Mouse (Mus musculus) NIH3T3 (cell line): Measurements from ENCODE around the gene Zc3h12d.

Experiments used
- DNase-seq: peaks from one replicate; pipeline ENCODE4 v3.0.0-alpha.2; 2012; ENCODE audit warnings: low read depth

The Zc3h12d gene

GRCm38 (mm10) chr10:7832171-7832676, at the start of gene Zc3h12d:
TSS of gene Zc3h12d (plus strand) at chr10:7832470.
- no peak for DNase-seq

- DNase-seq: no peak
Measured at GRCm38 (mm10) chr10:7787319-7787718, 45.0 kb upstream of the Zc3h12d start.

DNA sequence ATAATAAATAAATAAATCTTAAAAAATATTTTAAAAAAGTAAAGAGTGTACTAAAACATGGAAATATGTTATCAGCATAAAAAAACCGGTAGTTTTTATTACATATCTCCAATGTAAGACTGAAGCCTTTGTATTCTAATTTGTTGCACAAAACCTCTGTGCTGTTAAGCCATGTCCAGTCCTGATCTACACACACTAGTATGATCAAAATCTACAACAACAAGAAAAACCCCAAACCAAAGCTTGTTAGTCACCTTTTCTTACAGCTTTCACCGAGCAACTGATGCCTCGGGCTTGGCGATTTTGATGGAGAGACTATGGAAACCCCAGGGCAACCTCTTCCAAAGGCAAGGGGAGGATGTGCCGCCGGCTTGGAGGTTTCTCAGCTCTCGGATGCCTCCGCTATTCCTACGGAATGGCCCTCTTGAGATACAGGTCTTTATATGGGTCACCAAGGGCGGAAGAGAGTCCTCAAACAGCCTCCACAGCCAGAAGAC, 40.0 kb upstream of the Zc3h12d start:
- DNase-seq: no peak

DNA sequence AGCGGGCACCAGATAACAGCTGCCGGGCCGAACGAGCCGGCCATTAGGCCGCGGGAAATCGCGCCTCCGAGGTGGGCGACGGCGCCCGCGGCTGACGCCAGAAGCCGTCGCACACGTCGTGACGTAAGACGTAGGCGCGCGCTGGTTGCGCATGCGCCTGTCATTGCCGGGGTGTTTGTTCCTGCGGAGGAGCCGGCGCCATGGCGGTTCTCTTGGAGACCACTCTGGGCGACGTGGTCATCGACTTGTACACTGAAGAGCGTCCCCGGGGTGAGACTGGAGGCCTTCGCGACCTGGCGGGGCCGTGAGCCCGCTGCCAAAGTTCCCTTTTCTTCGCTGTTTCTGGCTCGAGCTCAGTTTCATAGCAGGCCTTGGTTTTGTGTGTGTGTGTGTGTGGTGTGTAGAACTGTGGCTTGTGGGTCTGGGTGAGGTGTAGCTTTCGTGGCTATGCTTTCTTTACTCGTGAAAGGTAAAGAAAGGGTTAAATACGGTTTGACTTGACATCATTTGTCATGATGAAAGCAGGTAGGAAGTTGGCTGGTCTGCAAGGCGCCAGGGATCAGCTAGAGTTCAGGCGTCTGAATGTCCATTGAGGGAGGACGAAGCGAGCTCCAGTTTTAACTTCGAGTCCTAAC, 39.4 kb upstream of the Zc3h12d start, which contains the start of the genes Ginm1 and Ppil4:
Gene Ginm1 (minus strand): TSS at position 74 of the 635 bp plus-strand sequence.
Gene Ppil4 (plus strand): TSS at position 141 of the 635 bp plus-strand sequence.
- peak; percentile 99 for DNase-seq

DNA sequence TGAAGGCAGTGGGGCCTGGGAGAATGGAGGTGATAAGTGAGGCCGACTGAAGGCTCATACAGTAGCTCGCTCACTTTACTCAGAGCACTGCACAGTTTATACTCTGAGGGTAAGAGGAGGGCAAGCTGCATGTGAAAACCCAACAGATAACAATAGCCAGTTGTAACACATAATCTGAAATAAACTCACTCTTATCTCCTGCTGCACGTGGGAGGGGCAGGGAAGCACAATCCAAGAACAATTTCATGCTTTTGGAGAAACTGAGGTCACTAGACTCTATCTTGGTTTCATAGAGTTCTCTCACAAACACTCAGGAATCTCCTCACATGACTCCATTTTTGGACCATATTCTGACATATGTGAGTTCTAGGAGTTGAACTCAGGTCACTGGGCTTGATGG, 31.0 kb upstream of the Zc3h12d start:
- no peak for DNase-seq

DNA sequence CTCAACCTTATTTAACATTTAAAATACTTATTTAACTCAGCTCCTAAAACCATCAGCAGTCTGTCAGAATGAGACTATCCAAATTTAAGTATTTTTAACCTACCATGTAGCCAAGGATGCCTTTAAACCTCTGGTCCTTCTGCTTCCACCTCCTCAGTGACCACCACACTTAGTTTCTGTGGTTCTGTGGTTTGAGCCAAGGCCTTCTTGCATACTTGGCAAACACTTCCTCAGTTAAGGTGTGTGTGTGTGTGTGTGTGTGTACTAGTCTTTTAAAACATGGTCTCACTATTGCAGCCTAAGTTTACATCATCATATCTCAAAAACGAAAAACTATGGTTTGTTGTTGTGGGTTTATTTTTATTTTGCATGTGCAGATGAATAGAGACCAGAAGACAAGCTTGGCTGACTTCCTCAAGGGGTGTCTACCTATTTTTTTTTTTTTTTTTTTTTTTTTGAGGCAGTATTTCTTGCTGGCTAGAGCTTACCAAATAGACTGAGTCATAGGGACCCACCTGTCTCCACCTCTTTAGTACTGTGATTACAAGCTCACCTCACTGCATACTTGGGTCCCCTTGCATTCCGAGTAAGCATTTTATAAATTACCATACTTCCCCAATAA, 29.6 kb upstream of the Zc3h12d start:
- DNase-seq: no peak

DNA sequence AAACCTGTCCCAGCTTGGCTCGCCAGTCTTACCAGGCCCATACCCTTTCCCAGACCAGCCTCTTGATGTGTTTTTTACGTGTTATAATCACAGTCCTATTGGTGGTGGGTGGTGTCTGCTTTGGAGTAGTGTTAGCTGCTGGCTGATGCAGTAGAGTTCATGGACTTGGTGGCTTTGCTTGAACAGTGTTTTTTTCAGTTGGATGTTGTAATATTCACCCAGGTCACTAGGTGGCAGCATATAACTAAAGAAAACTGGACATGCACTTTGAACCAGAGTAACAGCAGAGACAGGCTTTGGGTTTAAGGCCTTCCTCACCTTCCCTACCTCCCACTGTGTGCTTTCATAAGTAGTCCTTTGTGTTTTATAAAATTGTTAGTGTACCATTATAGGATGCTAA, 22.3 kb upstream of the Zc3h12d start:
- DNase-seq: peak; percentile 86

DNA sequence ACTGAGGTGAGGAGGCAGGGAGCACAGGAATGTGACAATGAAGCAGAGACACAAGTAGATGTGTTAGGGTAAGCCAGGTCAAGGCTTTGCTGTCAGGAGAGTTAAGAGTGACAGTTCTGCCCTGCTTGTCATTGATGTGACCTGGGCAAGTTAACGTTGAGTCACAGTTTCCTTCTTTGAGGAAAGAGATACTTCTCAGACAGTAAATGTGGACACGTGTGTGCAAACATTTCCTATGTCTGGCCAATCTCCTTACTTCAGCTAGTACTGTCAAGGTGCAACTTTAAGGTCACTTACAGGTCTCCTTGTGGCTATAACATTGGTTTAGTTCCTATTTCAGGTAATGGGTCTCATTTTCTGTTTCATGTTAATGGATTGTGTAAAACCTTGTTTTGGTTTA, 15.8 kb upstream of the Zc3h12d start:
- DNase-seq: no peak

GRCm38 (mm10) chr10:7818676-7819075, 13.6 kb upstream of the Zc3h12d start:
- DNase-seq: no peak

GRCm38 (mm10) chr10:7819156-7819555, 13.1 kb upstream of the Zc3h12d start:
- no peak for DNase-seq

- DNase-seq: no peak
Measured at GRCm38 (mm10) chr10:7819603-7820002, 12.7 kb upstream of the Zc3h12d start.

GRCm38 (mm10) chr10:7820171-7820570, 12.1 kb upstream of the Zc3h12d start:
- DNase-seq: no peak

GRCm38 (mm10) chr10:7821981-7822380, 10.3 kb upstream of the Zc3h12d start:
- no peak for DNase-seq

GRCm38 (mm10) chr10:7824663-7825280, 7.5 kb upstream of the Zc3h12d start:
- no peak for DNase-seq

DNA sequence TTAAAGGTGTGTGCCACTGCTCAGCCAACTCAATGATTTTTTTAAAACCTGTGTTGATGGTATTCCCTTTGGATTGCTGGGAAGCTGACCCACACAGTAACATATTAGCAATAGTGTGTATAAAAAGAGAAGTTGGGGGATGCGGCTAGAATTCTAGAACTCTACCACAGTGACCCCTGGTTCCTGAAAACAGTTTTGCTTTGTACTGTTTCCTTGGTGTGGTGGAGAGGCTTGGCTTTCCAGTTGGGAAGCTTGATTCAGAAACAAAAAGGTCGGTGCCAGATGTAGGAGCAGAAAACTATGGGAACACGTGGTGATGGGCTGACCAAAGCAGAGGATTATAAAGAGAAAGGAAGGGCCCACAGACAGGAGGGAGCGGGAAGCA, 7.0 kb upstream of the Zc3h12d start:
- DNase-seq: no peak

DNA sequence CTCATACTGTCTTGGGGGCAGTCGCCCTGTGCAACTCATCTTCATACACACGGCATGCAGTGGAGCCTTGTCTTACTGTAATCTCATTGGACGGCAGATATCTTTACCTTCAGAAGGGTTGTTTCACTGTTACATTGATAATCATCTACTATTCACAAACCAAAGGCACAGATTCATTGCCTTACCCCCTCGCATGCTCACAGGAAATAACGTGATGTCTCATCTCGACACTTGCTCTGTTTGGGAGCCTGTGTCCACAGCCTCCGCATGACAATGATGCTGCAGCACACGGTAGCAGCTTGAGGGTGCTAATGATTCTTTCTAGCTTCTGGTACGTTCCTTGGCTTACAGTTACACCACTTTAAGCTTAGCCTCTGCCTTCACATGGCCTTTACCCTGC, 6.2 kb upstream of the Zc3h12d start:
- DNase-seq: no peak

- no peak for DNase-seq
Measured at GRCm38 (mm10) chr10:7833377-7834165, 1.3 kb downstream of the Zc3h12d start.

- no peak for DNase-seq
Measured at GRCm38 (mm10) chr10:7834671-7835225, 2.5 kb downstream of the Zc3h12d start.

GRCm38 (mm10) chr10:7836902-7837301, 4.6 kb downstream of the Zc3h12d start:
- DNase-seq: no peak

GRCm38 (mm10) chr10:7837446-7837845, 5.2 kb downstream of the Zc3h12d start:
- no peak for DNase-seq

GRCm38 (mm10) chr10:7838036-7838435, 5.8 kb downstream of the Zc3h12d start:
- DNase-seq: no peak

GRCm38 (mm10) chr10:7838874-7839421, 6.7 kb downstream of the Zc3h12d start:
- DNase-seq: no peak
